Mouse (Mus musculus): ENCODE measurements around the gene H3f3b. TPM values are rescaled to one million over a fixed set of nuclear protein-coding genes. Genes with fewer than 3 reads are reported as not detected.

Gene H3f3b
- polyA plus RNA-seq, 1 experiment from 2014 or later: 1,827 TPM

DNA sequence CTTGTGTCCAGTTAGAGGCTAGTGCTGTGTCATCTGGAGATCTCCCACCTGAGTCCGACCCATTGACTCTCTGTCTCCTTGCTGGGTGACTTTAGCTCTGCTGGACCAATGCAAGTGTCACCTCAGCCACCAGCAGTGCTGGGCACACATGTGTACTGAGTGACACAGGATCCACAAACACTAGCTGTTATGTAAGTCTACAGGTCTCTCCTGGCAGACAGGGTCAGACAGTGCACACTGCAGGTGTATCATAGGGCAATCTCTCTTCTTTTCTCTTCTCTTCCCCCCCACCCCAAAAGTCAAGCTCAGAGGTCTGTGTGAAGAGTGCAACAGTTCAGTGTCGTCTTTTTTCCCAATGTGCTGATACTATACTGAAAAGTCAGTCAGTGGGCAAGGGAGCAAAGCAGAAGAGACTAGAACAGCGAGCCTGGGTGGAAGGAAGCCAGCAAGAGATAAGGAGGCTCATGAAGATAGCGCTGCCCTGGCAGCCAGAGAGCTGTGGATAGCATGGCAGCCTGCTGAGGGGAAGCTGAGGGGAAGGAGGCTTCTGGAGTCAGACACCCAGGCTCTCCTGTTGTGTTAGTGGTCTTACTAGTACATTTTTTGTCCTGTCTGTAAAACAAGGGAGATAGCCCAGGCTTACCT, 29.6 kb upstream of the H3f3b start:
- 92% methylated on average over 4 of the region's 4 CpGs for WGBS
- ATAC-seq (ENCODE audit: insufficient read depth, low FRiP score, low TSS enrichment): no peak

DNA sequence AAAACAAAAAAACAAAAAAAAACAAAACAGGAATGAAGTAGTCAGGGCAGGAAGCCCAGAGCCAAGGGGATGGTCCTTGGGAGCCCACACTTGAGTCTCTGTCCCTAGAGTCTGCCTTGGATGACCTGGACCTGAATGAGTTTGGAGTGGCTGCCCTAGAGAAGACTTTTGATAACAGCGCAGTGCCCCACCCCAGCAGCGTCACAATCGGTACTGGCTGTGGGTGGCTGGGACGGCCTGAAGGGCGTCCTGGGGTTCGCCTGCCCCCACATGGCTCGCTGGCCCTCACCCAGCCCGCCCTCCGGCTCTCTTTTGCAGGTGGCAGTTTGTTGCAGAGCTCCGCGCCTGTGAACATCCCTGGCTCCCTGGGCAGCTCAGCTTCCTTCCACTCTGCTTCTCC, 28.1 kb upstream of the H3f3b start:
- WGBS: 93% methylated on average over 11 of the region's 11 CpGs

More for the DNA sequence above, 29.6 kb upstream of the H3f3b start:
- Histone ChIP-seq H3K4me3 (ENCODE audit: low read depth, low read length) (no peak overlapping the region), H3K4me2 (ENCODE audit: low read depth) (no peak overlapping the region), H3K9me3 (ENCODE audit: control insufficient read depth, low read length) (no peaks in the 10 kb centered on the region), H3K27me3 (ENCODE audit: control insufficient read depth, insufficient read depth, low read length) (no peaks in the 10 kb centered on the region), H3K36me3 (ENCODE audit: control insufficient read depth, insufficient read depth, low read length) (peaks cover 59% of the 10 kb centered on the region), H3K27ac (ENCODE audit: low read depth, low read length) (no peak overlapping the region), H3K4me1 (ENCODE audit: control insufficient read depth, insufficient read depth, low read length) (no peaks in the 10 kb centered on the region), H3K9ac (ENCODE audit: low read length) (no peak overlapping the region)
- DNase-seq (ENCODE audit: low spot score): no peak

DNA sequence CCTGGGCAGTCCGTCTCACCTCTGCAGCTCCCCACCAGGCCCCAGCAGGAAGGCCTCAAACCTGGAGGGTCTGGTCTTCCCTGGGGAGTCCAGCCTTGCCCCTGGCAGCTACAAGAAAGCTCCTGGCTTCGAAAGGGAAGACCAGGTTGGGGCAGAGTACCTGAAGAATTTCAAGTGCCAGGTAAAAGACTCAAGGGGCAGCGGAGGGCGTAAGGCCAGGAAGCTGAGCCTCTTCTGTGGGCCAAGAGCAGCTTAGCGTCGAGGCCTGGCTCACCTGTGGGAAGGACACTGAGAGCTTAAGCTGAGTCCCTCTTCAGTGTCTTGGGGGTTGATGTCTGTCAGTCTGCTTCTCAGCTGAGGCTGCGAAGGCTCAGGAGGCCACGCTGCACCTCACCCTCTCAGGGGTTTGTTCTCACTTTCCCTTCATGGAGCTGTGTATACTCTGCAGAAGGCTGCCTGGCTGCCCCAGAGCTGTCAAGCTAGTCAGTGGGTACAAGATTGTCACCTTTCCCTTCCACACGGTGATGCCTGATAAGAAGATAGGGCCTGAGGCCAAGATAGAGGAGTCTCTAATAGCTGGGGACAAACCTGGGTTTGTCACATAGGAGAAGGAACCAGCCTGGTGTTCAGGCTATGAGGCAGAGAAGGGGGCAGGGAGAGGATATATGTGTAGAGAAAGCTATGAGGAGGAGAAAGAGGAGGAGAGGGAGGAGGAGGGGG, 25.9 kb upstream of the H3f3b start:
- H3K36me3 ChIP-seq (ENCODE audit: control insufficient read depth, insufficient read depth, low read length): peaks cover 69% of the 10 kb centered on the region
- H3K27me3 ChIP-seq (ENCODE audit: control insufficient read depth, insufficient read depth, low read length): no peaks in the 10 kb centered on the region
- WGBS: 95% methylated on average over 9 of the region's 9 CpGs
- H3K9me3 ChIP-seq (ENCODE audit: control insufficient read depth, low read length): peaks cover 3% of the 10 kb centered on the region; the same call in 1 of the 2 replicates
- no peaks in the 10 kb centered on the region for H3K4me1 ChIP-seq (ENCODE audit: control insufficient read depth, insufficient read depth, low read length)
- no peak overlapping the region for H3K4me3 ChIP-seq (ENCODE audit: low read depth, low read length)
- DNase-seq (ENCODE audit: low spot score) (no peak), ATAC-seq (ENCODE audit: insufficient read depth, low FRiP score, low TSS enrichment) (no peak)
- no peak overlapping the region for H3K27ac ChIP-seq (ENCODE audit: low read depth, low read length)
- no peak overlapping the region for H3K9ac ChIP-seq (ENCODE audit: low read length)
- H3K4me2 ChIP-seq (ENCODE audit: low read depth): no peak overlapping the region

More for the DNA sequence above, 28.1 kb upstream of the H3f3b start:
- Histone ChIP-seq H3K4me1 (ENCODE audit: control insufficient read depth, insufficient read depth, low read length) (no peaks in the 10 kb centered on the region), H3K4me2 (ENCODE audit: low read depth) (no peak overlapping the region), H3K4me3 (ENCODE audit: low read depth, low read length) (no peak overlapping the region), H3K36me3 (ENCODE audit: control insufficient read depth, insufficient read depth, low read length) (peaks cover 61% of the 10 kb centered on the region), H3K27me3 (ENCODE audit: control insufficient read depth, insufficient read depth, low read length) (no peaks in the 10 kb centered on the region), H3K27ac (ENCODE audit: low read depth, low read length) (no peak overlapping the region), H3K9ac (ENCODE audit: low read length) (no peak overlapping the region), H3K9me3 (ENCODE audit: control insufficient read depth, low read length) (no peaks in the 10 kb centered on the region)
- DNase-seq (ENCODE audit: low spot score): no peak
- ATAC-seq (ENCODE audit: insufficient read depth, low FRiP score, low TSS enrichment): no peak

DNA sequence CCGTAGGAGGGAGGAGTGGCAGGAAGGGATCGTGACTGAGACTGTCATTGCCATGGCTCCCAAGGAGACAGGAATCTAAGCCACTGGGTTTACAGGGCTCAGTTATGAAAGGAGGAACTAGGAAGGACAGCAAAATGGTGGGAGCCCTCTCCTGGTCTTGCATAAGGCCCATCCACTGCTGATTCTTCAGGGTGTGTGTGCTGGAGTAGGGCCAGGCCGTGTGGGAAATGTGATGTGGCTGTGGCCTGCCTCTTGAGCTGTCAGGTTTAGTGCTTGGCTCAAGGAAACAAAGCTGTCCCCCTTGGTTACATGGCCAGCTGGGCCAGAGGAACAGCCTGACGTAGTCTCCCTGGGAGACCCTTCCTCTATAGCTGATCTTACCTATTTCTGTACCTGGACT, 22.4 kb upstream of the H3f3b start:
- Histone ChIP-seq H3K27ac (ENCODE audit: low read depth, low read length) (no peak overlapping the region), H3K4me1 (ENCODE audit: control insufficient read depth, insufficient read depth, low read length) (no peaks in the 10 kb centered on the region), H3K9me3 (ENCODE audit: control insufficient read depth, low read length) (peaks cover 3% of the 10 kb centered on the region; the same call in 1 of the 2 replicates), H3K4me2 (ENCODE audit: low read depth) (no peak overlapping the region), H3K4me3 (ENCODE audit: low read depth, low read length) (no peak overlapping the region), H3K27me3 (ENCODE audit: control insufficient read depth, insufficient read depth, low read length) (no peaks in the 10 kb centered on the region), H3K36me3 (ENCODE audit: control insufficient read depth, insufficient read depth, low read length) (peaks cover 51% of the 10 kb centered on the region), H3K9ac (ENCODE audit: low read length) (no peak overlapping the region)
- ATAC-seq (ENCODE audit: insufficient read depth, low FRiP score, low TSS enrichment) (no peak), DNase-seq (ENCODE audit: low spot score) (no peak)
- 86% methylated on average over 4 of the region's 4 CpGs for WGBS

DNA sequence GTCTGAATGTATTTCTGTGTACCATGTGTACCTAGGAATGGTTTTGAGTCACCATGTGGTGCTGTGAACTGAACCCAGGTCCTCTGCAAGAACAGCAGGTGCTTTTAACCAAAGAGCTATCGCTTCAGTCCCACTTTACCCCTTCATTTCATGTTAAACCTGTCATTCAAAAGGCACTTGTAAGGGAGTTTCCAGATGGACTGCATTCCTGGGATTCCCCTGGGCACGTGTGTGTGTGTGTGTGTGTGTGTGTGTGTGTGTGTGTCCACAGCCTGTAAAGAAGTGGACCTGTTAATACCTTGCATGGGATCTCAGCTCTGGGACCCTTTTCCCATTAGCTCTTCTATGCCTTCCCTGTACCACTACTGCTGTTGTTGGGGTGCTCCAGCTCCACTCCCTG, 21.8 kb upstream of the H3f3b start:
- Histone ChIP-seq H3K27ac (ENCODE audit: low read depth, low read length) (no peak overlapping the region), H3K36me3 (ENCODE audit: control insufficient read depth, insufficient read depth, low read length) (peaks cover 45% of the 10 kb centered on the region), H3K9ac (ENCODE audit: low read length) (no peak overlapping the region), H3K4me3 (ENCODE audit: low read depth, low read length) (no peak overlapping the region), H3K4me2 (ENCODE audit: low read depth) (no peak overlapping the region), H3K27me3 (ENCODE audit: control insufficient read depth, insufficient read depth, low read length) (no peaks in the 10 kb centered on the region), H3K4me1 (ENCODE audit: control insufficient read depth, insufficient read depth, low read length) (no peaks in the 10 kb centered on the region), H3K9me3 (ENCODE audit: control insufficient read depth, low read length) (peaks cover 3% of the 10 kb centered on the region; the same call in 1 of the 2 replicates)
- ATAC-seq (ENCODE audit: insufficient read depth, low FRiP score, low TSS enrichment) (no peak), DNase-seq (ENCODE audit: low spot score) (no peak)
- 84% methylated on average over 2 of the region's 2 CpGs for WGBS

DNA sequence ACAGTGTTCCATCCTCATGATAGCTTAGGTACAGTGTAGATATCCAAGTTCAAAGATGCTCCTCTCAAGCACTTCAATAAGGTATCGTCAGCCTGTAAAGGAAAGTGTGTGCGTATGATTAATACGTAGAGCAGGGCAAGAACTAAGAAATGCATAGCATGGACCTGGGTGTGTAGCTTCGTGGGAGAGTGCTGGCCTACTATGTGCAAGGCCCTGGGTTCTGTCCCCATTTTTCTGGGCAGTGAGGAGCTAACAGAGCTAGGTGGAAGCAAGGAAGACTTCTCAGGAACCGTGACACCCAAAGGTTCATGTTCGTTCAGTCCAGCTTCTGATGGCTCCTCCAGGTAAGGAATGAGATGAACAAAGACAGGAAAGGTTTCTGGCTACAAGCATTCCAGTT, 17.4 kb upstream of the H3f3b start:
- WGBS: 94% methylated on average over 6 of the region's 6 CpGs
- ATAC-seq (ENCODE audit: insufficient read depth, low FRiP score, low TSS enrichment) (no peak), DNase-seq (ENCODE audit: low spot score) (no peak)
- Histone ChIP-seq H3K9me3 (ENCODE audit: control insufficient read depth, low read length) (peaks cover 3% of the 10 kb centered on the region; the same call in 1 of the 2 replicates), H3K9ac (ENCODE audit: low read length) (no peak overlapping the region), H3K27ac (ENCODE audit: low read depth, low read length) (no peak overlapping the region), H3K4me3 (ENCODE audit: low read depth, low read length) (no peak overlapping the region), H3K4me2 (ENCODE audit: low read depth) (no peak overlapping the region), H3K36me3 (ENCODE audit: control insufficient read depth, insufficient read depth, low read length) (peaks cover 24% of the 10 kb centered on the region), H3K4me1 (ENCODE audit: control insufficient read depth, insufficient read depth, low read length) (no peaks in the 10 kb centered on the region), H3K27me3 (ENCODE audit: control insufficient read depth, insufficient read depth, low read length) (no peaks in the 10 kb centered on the region)

DNA sequence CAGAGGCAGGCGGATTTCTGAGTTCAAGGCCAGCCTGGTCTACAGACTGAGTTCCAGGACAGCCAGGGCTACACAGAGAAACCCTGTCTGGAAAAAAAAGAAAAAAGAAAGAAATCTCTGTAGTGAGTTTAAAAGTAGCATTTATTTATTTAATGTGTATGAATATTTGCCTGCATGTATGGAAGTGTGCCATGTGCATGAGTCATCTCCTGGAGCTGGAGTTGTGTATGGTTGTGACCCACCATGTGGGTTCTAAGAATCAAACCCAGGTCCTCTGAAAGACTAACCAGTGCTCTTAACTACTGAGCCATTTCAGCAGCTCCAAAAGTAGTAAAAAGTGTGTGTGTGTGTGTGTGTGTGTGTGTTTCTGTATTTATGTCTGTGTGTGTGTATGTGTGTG, 15.5 kb upstream of the H3f3b start:
- no peak overlapping the region for H3K9ac ChIP-seq (ENCODE audit: low read length)
- DNase-seq (ENCODE audit: low spot score): no peak
- no peak overlapping the region for H3K4me2 ChIP-seq (ENCODE audit: low read depth)
- peaks cover 16% of the 10 kb centered on the region for H3K36me3 ChIP-seq (ENCODE audit: control insufficient read depth, insufficient read depth, low read length)
- no peak overlapping the region for H3K27ac ChIP-seq (ENCODE audit: low read depth, low read length)
- ATAC-seq (ENCODE audit: insufficient read depth, low FRiP score, low TSS enrichment): no peak
- no peaks in the 10 kb centered on the region for H3K4me1 ChIP-seq (ENCODE audit: control insufficient read depth, insufficient read depth, low read length)
- H3K4me3 ChIP-seq (ENCODE audit: low read depth, low read length): no peak overlapping the region
- H3K27me3 ChIP-seq (ENCODE audit: control insufficient read depth, insufficient read depth, low read length): no peaks in the 10 kb centered on the region
- WGBS: 88% methylated on average over 1 of the region's 1 CpGs
- H3K9me3 ChIP-seq (ENCODE audit: control insufficient read depth, low read length): no peaks in the 10 kb centered on the region

DNA sequence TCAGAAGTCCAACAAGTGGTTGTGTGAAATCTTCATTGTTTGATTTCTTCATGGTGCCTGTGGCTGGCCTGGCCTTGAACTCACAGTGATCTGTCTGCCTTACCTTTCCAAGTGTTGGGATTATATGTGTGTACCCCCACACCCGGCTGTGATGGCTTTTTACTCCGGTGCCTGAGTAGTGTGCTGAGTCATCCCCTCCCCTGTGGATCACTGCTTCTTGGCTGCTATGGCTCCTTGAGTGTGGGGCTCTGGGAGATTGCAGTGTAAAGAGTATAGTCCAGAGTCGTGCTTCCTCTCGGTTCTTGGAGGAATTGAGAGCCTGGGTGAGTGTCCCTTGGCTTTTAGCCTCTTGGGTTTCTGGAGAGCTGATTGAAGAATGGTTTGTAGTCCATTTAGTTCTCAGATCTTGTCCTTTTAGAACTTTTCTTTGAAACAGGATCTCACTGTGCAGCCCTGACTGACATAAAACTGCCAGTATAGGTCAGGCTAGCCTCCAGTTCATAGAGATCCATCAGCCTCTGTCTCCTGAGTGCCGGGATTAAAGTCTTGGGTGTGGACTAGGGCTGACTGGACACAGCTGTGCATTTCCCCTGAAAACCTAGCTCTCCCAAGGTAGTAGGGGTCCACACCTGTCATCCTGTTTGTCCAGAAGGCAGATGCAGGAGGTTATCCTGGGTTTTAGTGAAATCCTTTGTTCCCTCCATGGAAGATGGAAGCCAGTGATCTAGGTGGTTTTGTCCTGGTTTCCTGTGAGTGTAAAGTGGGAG, 14.8 kb upstream of the H3f3b start:
- peaks cover 12% of the 10 kb centered on the region for H3K36me3 ChIP-seq (ENCODE audit: control insufficient read depth, insufficient read depth, low read length)
- no peak overlapping the region for H3K4me2 ChIP-seq (ENCODE audit: low read depth)
- DNase-seq (ENCODE audit: low spot score) (no peak), ATAC-seq (ENCODE audit: insufficient read depth, low FRiP score, low TSS enrichment) (no peak)
- H3K27me3 ChIP-seq (ENCODE audit: control insufficient read depth, insufficient read depth, low read length): no peaks in the 10 kb centered on the region
- H3K4me1 ChIP-seq (ENCODE audit: control insufficient read depth, insufficient read depth, low read length): no peaks in the 10 kb centered on the region
- no peaks in the 10 kb centered on the region for H3K9me3 ChIP-seq (ENCODE audit: control insufficient read depth, low read length)
- no peak overlapping the region for H3K27ac ChIP-seq (ENCODE audit: low read depth, low read length)
- H3K9ac ChIP-seq (ENCODE audit: low read length): no peak overlapping the region
- no peak overlapping the region for H3K4me3 ChIP-seq (ENCODE audit: low read depth, low read length)
- WGBS: 83% methylated on average over 5 of the region's 5 CpGs

Measured in neural tube, embryonic 11.5 days (tissue).